Mouse (Mus musculus): ENCODE measurements at regions not wholly inside any gene's neighbourhood (a gene's known extent, or its start where the extent isn't known, plus 50 kb on each side); places are given as distances from the start of the nearest gene placed in this dataset.

DNA sequence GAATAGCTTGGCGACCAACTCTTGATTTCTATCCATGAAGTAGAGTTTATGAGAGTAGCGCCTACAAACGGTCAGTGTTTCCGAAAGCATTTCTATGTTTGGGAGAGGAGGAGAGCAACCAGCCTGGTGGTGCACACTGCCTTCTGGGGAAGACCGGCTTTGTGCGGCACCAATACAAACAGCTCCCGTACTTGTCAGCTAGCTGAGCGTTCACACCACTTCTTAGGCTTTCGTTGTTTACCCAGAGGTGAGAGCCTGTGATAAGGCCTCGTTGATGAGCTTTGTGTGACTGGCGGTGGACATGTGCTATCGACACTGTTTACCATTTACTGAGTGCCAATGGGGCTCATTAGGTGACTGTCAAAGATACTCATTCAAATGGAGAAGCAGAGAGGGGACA lies 162.0 kb downstream of the Chic2 start:
- no peak for DNase-seq

DNA sequence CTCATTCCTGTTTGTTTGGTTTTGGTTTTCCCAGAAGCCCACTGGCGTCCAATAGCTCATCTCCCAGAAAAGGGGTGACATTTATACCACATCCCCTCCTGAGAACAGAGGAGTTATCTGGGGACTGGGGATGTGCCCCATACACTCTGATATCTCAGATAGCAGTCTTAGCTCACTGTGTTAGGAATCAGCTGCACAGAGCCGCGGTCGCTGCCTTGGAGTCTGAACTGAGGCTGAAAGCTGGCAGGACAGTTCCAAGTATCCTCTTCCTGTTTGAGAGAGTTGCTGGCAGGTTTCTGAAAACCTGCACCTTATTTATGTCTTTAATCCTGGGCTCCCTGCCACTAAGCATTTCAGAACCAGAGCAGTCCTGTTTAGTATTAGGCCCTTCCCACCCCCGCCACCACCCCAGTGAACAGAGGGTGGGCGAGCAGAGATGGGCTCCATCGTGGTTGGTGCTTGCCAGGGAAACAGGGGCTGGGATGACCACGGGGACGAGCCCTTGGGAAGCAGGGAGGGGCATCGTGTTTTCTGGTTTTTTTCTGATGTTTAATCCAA lies 163.8 kb downstream of the Chic2 start:
- no peak for DNase-seq

DNA sequence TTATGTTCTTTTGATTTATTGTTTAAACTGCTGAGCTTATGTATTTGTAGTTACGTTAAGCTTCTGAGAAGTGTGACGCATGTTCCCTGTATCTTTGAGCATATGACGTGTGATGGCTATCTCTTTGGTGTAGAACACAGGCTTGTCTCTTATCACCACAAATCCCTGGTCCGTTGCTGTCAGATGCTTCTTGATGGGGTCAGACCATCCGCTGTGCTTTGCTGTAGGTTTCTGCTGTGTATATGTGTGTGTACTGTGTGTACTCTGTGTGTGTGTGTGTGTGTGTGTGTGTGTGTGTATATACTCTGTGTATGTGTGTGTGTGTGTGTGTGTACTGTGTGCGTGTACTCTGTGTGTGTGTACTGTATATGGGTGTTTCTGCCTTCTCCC lies 164.5 kb downstream of the Chic2 start:
- no peak for DNase-seq

DNA sequence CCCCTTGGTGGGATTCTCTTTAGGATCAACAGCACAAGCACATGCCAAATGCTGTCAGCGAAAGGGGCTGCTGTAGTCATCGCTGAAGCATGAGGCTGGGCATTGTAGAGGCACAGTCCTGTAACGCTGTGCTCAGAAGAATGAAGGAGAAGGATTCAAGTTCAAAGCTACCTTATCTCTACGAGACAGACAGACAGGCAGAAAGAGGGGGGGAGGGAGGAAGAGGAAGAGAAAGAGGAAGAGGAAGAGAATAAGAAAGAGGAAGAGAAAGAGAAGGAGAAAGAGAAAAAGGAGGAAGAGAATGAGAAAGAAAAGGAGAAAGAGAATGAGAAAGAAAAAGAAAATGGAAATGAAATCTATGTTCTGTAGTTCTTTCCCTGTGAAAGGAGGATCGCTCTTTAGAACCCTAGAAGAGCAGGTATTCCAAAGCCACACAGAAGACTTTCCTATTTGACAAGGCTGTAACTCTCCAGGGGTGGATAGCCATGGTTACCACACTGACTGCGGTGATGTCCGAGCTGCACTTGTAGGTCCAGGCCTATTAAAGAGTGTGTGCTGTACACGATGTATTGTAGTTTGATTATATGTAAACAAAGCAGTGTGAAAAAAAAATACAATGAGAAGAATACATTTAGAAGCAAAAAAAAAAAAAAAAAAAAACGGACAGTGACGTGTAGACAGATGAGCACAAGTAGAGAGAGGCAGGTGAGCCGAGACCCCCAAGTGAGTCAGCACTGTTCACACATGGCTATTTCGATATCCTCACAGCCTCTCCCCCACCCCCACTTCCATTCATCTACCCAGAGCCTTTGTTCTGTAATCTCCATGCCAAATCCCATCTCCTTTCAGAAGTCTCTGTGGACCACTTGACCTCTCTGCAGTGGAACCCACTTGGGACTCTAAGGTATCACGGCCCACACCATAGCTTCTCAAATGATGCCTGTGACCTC lies 165.2 kb downstream of the Chic2 start:
- DNase-seq = no peak

DNA sequence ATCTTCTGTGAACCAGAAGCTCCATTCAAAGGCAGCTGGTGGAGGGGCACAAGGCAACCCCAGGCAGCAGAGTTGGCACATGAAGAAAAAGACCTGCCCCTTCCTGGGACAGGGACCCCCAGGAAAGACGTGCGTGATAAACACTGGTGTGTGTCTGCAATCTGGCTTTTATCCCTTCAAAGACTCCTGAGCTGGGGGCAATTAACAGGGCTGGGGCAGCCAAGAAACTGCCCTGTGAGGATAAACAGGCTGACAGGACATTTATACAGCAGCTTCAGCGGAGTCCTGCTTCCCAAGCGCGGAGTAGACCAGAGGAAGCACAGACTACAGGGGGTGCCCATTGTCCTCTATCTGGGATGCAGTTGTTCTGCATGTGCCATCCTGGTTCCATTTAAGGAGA lies 167.0 kb downstream of the Chic2 start:
- no peak for DNase-seq

DNA sequence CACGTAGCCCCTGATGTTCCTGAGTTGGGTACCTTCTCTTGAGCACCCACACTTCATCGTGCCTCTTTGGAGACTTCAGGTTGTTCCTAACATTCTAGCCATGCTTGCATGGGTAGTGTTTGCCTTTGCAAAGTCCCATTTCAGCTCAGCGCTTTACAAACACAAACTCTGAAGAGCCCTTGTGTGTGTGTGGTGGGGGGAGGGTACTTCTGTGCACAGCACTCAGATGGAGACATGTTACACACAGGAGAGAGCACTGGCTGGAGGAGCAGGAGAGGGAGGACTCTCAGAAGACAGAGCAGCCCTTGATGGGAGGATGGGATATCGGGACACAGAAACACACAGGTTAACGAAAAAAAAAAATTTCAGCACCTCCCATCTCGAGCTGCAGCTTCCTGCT lies 167.4 kb downstream of the Chic2 start:
- no peak for DNase-seq

DNA sequence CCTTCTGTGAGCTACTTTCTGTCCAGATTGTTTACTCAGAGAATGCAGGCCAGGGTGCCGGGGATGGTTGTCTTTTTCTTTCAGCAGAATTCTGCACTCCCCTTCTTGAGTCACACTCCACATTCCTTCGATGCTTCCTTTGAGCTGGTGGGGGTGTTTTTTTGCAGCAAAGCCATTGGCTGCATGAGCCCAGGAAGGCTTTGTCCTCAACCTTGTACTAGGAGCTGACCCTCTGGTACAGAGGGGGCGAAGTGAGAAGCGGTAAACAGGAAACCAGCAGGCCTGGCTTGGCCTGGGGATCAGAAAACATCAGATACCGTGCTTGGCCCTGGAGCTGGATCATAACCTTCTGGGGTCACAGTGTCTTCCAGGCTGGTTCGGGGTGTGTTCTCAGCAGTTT lies 169.9 kb downstream of the Chic2 start:
- no peak for DNase-seq

DNA sequence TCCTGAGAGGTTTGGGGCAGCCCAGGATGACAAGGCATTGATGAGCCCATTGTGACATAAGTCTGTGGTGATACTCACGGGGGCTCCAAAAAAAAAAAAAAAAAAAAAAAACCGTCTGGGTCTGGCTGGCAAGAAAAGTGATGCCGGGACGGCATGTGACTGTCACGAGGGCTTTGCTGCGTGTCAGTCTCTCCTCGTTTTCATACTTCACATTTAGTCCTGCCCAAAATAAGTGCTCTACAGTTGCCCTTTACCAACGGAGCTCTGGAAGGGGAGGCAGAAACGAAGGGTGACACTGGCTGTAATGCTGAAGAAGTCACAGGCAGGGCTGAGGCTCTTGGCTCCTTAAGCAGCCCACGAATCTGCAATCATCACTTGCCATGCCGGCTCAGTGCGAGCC lies 167.9 kb upstream of the Lnx1 start:
- no peak for DNase-seq

DNA sequence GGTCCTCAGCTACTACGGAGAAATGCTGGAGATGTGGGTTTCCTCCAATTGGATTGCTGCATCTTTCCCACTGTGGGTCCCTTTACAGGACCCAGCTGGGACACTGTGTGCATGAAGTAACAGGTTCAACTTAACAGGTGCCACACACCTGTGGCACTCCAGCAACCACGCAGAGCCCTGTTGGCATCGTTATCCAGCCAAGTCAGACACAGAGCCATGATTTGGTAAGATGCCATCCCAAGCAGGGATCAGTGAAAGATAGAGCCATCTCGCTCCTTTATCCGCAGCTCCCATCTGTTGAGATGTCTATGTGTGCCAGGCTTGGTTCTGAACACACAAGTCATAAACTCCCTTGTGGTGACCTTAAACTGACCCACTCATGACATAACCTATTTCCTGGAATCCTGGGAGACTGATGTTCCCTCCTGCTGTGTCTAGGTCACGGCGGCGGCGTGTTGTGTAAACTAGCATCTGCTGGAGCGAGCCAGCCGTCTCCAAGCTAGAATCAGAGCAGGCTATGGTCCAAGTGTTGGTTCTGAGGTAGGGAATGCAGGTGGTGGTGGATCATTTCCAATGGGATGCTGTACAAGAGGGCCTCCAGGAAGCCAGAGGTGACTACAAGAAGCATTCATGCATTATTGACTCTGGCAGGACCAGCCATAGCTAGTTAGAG lies 164.5 kb upstream of the Lnx1 start:
- no peak for DNase-seq

DNA sequence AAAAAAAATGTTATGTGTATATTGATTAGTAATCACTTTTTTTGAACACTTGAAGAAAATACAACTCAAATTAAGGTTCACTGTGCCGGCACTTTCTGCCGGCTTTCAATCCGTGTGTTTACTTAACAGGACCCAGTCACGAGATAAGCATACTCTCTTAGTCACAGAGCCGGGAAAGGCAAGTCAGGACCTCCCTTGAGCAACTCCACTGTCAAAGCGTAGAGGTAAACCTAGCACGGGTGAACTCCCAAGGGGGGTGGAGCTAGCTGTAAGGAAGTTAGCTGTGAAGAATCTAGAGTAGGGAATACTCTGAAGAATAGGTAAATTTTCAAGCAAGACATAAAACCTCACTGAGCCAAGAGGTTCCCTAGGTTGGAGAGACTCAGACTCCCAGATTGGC lies 164.0 kb upstream of the Lnx1 start:
- no peak for DNase-seq

DNA sequence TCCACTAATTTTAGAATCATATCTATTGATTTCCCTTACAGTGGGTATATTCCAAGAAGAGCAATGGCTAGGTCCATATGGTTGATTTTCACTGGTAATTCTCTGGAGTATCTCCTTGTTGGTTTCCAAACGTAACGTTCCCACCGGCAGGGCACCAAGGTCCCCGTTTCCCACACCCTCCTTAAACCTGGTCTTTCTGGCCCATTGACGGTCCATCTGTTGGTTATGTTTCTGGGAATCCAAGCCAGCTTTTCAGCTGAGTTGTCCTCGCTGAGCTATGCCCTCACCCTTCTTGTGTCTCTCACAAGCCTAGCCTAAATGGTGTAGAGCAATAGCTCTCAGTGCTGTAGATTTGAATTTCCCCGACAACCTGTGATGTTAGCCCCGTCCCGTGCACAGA lies 162.7 kb upstream of the Lnx1 start:
- no peak for DNase-seq

DNA sequence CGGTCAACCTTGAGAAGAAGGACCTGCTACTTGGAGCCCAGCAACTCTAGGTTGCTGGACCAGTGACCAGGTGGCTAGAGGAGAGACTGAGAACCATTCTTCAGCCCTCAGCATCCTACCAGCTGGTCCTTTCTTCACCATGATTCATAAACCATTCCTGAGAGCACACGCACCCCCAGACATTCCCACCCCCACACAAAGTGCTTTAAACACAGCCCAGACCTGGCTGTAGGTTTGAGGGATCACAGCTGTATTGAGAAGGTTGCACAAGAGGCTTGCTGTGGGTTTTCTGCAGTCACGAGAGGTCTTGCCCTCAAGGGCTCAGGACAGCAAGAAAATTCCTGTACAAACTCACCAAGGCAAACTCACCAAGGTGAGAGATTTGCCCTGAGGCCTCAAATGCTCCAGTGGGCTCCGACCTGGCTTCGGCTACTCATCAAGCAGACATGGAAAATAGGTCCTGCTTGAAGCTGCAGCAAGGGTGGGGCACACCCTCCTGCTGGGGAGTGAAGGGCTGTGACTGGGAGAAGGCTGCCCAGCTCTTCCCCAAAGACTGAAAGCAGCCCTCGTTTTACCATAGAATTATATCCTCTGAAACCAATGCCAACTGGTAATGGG lies 161.9 kb upstream of the Lnx1 start:
- no peak for DNase-seq

DNA sequence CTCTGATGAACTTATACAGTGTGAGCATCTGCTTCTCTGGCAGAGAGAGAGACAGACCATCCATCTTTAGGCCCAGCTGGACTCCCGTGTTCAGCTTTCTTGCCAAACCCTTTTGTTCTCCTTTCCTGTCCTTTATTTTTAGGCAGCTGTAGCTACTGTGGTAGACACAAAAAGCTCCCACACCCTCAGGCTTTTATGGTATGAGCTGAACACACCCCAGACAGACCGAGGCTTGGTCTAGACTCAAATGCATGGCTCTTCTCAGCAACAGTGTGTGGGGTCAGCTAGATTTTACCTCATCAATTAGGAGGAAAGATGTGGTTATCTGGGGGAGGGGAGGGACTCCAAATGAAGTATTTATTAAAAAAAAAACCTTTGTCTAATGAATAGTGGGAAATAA lies 158.6 kb upstream of the Lnx1 start:
- no peak for DNase-seq

DNA sequence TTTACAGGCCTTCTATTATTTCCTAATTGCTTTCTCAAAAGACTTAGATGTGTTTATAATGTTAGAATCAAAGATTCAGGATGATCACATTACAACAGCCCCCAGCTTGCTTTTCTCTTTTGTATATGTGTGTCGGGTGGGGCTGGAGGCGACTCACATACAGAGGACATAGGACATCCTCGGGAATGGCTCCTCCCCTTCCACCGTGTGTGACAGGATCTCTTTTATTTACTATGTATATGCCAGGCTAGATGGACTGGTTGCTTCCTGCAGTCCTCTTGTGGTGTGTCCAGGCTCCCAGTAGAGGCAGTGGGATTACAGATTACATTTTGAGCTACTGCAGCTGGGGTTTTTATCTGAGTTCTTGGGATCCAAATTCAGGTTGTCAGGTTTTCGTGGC lies 155.1 kb upstream of the Lnx1 start:
- no peak for DNase-seq

DNA sequence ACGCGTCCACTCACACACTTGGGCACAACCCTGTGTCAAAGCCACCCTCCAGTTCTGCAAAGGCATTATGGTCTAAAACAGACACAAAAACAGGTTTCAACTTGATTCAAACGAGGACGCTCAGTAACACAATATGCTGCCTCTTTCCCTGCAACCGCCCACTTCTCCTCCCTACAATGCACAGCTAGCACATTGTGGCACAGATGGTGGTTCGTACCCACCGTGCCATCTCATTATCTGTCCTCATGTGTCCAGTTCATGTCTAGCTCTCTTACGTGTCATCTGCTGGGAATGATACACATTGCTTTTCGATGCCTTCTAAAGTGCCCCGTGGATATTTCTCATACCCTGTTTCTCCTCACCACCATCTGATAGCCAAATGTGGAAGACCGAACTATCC lies 154.4 kb upstream of the Lnx1 start:
- no peak for DNase-seq

DNA sequence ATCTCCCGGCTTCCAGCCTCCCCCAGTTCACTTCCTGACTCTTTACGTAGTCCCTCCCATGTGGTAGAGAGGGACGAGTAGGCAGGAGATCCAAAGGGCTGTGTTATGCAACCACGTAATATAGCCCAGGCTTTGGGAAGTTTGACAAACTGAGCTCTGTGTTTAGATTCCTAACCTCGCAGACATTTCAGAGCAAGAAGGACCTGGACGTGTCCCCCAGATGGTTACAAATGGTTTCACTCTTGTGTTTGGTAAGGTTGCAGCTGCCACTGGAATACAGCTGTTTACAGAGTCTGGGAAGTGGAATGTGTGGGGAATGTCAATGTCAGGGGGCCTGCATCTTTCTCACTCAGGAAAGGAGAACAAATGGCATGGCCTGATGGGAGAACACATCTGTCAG lies 145.1 kb upstream of the Lnx1 start:
- no peak for DNase-seq

DNA sequence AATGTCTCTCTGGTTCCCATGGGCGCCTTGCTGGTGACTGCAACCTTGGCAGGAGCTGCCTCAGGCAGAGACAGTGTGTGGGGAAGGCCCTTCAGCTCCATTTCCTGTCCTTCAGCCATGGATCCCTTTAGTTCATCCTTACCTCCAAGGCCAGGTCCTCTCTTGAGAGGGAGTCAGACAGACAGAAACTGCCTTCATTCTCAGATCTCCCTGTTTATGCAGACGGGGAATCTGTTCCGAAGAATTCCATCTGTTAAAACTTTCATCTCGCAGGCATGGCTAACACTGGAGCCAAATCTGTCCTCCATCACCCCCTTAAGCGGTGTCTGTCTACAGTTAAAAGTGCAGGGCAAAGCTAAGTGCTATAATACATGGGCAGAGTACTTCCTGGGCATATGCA lies 144.0 kb upstream of the Lnx1 start:
- no peak for DNase-seq

DNA sequence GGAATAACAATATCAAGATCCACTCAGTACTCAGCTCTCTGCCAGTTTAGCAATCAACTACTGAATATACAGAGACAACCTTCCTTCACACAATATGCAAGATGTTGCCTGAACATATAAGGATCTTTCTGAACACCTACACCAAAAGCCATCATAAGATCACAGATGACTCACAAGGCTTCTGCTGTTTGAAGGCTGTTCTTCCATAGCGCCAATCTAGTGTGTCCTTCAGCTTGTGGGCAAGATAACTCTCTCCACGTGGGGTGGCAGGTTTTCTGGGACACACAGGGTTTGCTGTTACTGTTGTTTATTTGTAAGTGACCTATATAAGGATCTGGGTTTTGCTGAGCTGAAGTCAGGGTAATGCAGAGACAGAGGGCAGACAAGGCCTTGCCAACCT lies 131.7 kb upstream of the Lnx1 start:
- no peak for DNase-seq

DNA sequence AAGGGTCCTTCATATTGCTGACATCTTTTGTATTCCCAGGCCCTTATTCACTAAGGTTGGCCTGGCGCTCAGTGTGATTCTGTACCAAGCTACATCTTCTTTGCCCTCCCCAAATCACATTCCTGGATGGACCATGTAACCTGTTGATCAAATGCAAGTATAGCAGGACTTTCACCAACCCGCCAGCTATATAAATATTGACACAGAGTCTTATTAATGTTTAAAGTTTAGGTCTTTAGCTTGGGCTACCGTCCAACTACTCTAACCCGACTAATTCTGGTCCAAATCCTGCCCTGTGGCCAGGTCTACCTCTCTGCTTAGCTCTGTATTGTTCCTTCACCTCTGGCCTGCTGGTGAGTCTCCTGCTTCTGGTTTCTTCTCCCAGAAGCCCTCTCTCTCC lies 131.2 kb upstream of the Lnx1 start:
- no peak for DNase-seq

DNA sequence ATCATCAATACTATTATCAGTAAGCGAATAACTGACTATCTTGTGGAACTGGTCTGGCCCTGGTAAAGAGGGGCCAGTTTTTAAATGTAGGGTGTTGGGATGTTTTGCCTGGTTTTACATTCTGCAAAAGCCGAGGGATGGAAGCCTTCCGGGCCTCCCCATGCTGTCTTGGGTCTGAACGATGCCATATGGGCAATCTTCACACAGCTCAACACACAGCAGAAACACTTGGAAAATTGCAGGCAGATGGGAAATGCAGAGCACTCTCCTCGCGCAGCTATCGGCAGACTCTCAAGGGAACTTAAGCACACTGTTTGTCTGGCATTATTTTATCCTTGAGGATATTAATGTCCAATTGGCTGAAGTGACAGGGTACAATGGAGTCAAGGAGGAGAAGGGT lies 129.3 kb upstream of the Lnx1 start:
- DNase-seq = no peak

DNA sequence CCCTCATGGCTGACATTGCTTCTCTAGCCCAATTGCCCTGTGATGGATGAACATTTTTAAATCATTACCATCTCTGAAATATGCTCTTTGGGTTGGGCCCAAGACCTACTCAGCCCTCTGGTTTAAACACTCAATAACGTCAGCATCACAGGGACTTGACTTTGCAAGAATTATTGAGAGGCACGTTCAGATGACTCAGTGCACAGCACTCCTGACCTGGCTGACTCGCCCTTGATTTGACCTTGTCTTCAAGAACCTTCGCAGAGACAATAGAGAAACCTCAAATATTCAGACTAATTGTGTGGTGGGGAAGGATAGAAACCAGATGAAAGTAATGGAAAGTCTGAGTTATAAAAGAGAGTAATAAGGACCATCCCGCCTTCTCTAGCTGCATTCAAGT lies 127.9 kb upstream of the Lnx1 start:
- DNase-seq = no peak

DNA sequence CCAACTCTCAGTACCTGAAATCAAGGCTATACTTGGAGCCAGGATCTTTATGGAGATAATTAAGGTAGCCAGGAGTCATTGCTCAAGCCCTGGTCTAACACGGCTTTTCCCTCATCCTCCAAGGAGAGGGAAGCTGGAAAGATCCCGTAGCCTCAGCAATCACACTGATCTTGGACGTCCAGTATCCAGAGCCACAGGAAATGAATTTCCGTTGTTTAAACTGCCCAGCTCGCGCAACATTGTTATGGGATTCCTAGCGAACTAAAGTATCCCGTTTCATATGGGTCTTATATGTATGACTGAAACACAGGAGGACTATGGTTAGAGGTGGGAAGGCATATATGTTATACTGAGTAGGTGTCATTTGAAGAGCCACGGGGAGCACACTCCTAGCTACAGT lies 126.3 kb upstream of the Lnx1 start:
- DNase-seq = no peak

DNA sequence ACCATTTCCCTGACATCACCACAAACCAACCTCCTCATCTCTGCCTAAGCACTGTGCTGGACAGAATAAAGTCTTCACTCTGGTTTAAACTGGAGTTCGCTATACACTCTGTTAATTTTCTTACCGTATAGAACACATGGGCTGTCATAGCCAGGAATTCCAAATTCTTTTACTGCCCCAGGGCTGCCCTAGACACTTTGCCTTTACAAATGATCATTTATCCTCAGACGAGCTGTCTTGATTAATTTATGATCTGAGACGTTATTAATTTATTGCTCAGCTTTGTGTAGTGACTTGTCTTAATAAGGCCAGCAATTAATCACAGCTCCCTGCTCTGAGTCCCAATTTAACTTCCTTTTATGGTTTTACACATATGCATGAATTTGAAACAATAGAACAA lies 125.2 kb upstream of the Lnx1 start:
- no peak for DNase-seq

All from thymus, postnatal 14 days (tissue).